Mouse (Mus musculus): ENCODE measurements around the gene Cacna2d2. TPM values are rescaled to one million over a fixed set of nuclear protein-coding genes. Genes with fewer than 3 reads are reported as not detected.

Cacna2d2 gene
- polyA plus RNA-seq, 1 experiment from 2014 or later, result 7.9 TPM

DNA sequence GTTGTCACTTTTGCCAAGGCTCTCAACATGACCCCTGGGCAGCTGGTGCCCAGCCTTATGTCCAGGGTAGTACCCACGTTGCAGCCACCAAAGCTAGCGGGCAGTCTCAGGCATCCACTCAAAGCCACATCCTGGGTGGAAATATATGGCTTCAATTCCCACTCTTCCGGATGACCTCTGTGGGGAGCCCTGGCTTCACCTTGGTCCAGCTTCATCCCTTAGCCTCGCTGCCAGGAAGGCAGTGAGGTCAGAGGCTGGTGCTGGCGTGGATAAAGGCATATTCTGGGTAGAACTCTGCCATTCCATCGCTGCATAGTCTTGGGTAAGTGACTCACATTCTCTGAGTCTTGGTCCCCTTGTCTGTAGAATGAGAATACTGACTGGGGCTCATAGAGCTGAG lies 85.4 kb downstream of the Cacna2d2 start:
- H3K4me3 ChIP-seq (replicated peaks; ENCODE audit: low read depth, low read length), result no peak overlapping the region

DNA sequence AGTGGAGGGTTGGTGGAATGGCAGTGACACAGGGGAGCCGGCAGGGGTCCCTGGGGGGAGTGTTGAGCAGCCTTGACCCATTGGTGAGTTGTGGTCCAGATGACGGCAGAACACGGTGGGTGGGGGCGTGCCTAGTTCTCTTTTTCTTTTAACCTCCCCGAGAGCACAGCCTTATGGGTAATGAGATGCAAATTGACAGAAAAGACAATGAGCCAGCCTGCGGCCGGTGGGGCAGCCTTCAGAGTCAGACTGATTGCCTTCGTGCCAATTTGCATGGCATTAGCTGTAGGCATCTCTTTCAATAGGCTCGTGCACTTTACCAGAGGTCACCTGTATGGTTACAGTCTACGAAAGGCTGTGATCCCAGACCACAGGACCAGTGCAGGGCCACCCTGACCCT lies 86.7 kb downstream of the Cacna2d2 start:
- ATAC-seq (ENCODE audit: low FRiP score, low TSS enrichment), result no peak; the same call in 1 of the 2 replicates
- Histone ChIP-seq H3K9me3 (ENCODE audit: control insufficient read depth, low read length) (no peaks in the 10 kb centered on the region), H3K27me3 (ENCODE audit: control insufficient read depth, insufficient read depth, low read length) (no peaks in the 10 kb centered on the region), H3K4me1 (ENCODE audit: control insufficient read depth, insufficient read depth, low read length) (peaks cover 27% of the 10 kb centered on the region), H3K9ac (replicated peaks; ENCODE audit: low read length) (no peak overlapping the region), H3K27ac (replicated peaks; ENCODE audit: low read depth, low read length) (peak overlapping the region; percentile 37), H3K36me3 (ENCODE audit: control insufficient read depth, insufficient read depth, low read length) (no peaks in the 10 kb centered on the region), H3K4me2 (ENCODE audit: low read length) (no peak overlapping the region), H3K4me3 (replicated peaks; ENCODE audit: low read depth, low read length) (no peak overlapping the region)
- DNase-seq, result peak; percentile 64
- whole genome bisulfite sequencing, result 24% methylated on average over 10 of the region's 10 CpGs

More for the DNA sequence above, 85.4 kb downstream of the Cacna2d2 start:
- ATAC-seq (ENCODE audit: low FRiP score, low TSS enrichment) (no peak), DNase-seq (no peak)
- no peaks in the 10 kb centered on the region for H3K27me3 ChIP-seq (ENCODE audit: control insufficient read depth, insufficient read depth, low read length)
- H3K9ac ChIP-seq (replicated peaks; ENCODE audit: low read length), result no peak overlapping the region
- 76% methylated on average over 6 of the region's 6 CpGs for WGBS
- H3K4me2 ChIP-seq (ENCODE audit: low read length), result no peak overlapping the region
- H3K27ac ChIP-seq (replicated peaks; ENCODE audit: low read depth, low read length), result peak overlapping the region; percentile 81
- H3K4me1 ChIP-seq (ENCODE audit: control insufficient read depth, insufficient read depth, low read length), result peaks cover 41% of the 10 kb centered on the region
- no peaks in the 10 kb centered on the region for H3K36me3 ChIP-seq (ENCODE audit: control insufficient read depth, insufficient read depth, low read length)
- no peaks in the 10 kb centered on the region for H3K9me3 ChIP-seq (ENCODE audit: control insufficient read depth, low read length)

DNA sequence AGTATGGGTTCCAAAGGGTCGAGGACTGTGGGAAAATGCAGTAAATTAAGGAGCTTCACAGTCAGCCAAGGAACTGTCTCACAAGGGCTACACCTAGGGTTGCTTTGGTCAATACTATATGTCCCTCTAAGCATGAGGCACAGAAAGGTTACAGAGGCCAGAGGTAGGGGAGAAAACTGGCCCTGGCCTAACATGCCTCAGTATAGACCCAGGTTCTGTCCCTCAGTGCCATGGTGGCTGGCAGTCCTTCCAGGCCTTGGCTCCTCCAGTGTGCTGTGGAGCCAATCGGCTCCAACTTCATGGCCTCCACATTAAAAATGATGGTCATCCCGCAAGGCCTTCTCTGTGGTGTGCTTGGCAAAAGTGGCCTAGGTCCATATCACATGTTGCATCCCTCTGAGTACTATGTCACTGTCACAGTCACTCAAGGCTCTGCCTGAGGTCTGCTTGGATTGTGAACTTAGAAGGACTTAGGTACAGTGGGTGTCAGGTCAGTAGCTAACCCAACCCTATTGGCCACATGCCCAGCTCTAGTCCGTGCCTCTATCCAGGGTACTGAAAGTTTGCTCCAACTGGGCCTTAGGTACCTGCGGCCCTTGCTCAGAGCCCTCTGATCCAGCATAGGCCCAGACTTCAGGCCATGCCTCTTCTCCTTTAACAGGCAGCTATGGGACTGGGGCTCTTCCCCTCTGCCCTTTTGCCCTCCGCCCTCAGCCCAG lies 87.3 kb downstream of the Cacna2d2 start:
- Histone ChIP-seq H3K36me3 (ENCODE audit: control insufficient read depth, insufficient read depth, low read length) (no peaks in the 10 kb centered on the region), H3K9me3 (ENCODE audit: control insufficient read depth, low read length) (no peaks in the 10 kb centered on the region), H3K4me2 (ENCODE audit: low read length) (no peak overlapping the region), H3K27ac (replicated peaks; ENCODE audit: low read depth, low read length) (peak overlapping the region; percentile 37), H3K4me3 (replicated peaks; ENCODE audit: low read depth, low read length) (no peak overlapping the region), H3K9ac (replicated peaks; ENCODE audit: low read length) (no peak overlapping the region), H3K27me3 (ENCODE audit: control insufficient read depth, insufficient read depth, low read length) (no peaks in the 10 kb centered on the region), H3K4me1 (ENCODE audit: control insufficient read depth, insufficient read depth, low read length) (peaks cover 23% of the 10 kb centered on the region)
- no peak for DNase-seq
- no peak for ATAC-seq (ENCODE audit: low FRiP score, low TSS enrichment)
- WGBS, result 70% methylated on average over 6 of the region's 6 CpGs

DNA sequence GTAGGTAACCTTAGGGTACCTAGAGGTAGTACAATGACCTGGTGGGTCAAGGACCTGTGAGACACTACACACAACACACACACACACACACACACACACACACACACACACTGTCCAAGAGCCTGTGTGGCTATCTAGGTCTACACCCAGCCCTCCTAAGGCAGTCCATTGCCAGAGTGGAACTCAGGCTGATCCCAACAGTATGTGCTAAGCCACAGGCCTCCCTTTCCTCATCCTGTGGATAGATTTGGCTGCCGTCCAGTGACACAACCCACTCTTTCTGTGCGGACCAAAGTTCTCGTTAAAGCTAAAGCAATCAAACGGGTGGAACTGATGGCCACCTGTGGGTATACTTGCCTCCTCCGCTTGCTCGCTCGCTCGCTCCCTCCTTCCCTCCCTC lies 90.7 kb downstream of the Cacna2d2 start:
- peaks cover 24% of the 10 kb centered on the region for H3K4me1 ChIP-seq (ENCODE audit: control insufficient read depth, insufficient read depth, low read length)
- no peaks in the 10 kb centered on the region for H3K9me3 ChIP-seq (ENCODE audit: control insufficient read depth, low read length)
- ATAC-seq (ENCODE audit: low FRiP score, low TSS enrichment) (no peak), DNase-seq (no peak)
- H3K27me3 ChIP-seq (ENCODE audit: control insufficient read depth, insufficient read depth, low read length), result no peaks in the 10 kb centered on the region
- H3K4me3 ChIP-seq (replicated peaks; ENCODE audit: low read depth, low read length), result no peak overlapping the region
- WGBS, result 66% methylated on average over 8 of the region's 8 CpGs
- H3K9ac ChIP-seq (replicated peaks; ENCODE audit: low read length), result no peak overlapping the region
- no peak overlapping the region for H3K27ac ChIP-seq (replicated peaks; ENCODE audit: low read depth, low read length)
- H3K36me3 ChIP-seq (ENCODE audit: control insufficient read depth, insufficient read depth, low read length), result no peaks in the 10 kb centered on the region
- no peak overlapping the region for H3K4me2 ChIP-seq (ENCODE audit: low read length)

DNA sequence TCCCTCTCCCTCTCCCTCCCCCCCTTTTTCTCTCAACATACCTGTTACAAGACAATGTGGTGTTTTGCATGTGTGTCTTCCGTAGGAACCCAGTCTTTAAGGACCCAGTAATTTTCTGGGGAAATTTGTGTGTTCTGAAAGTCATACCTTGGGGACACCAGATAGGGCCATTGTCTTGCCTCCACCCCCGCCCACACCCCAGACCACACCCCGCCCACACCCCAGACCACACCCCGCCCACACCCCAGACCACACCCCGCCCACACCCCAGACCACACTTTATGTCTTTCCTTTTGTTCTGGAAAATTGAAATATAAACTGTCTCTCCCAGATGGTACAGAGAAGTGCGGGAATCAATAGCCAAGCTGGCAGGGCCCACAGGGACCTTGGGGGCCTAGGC lies 91.2 kb downstream of the Cacna2d2 start:
- Histone ChIP-seq H3K27ac (replicated peaks; ENCODE audit: low read depth, low read length) (no peak overlapping the region), H3K36me3 (ENCODE audit: control insufficient read depth, insufficient read depth, low read length) (no peaks in the 10 kb centered on the region), H3K27me3 (ENCODE audit: control insufficient read depth, insufficient read depth, low read length) (no peaks in the 10 kb centered on the region), H3K9me3 (ENCODE audit: control insufficient read depth, low read length) (no peaks in the 10 kb centered on the region), H3K9ac (replicated peaks; ENCODE audit: low read length) (no peak overlapping the region), H3K4me2 (ENCODE audit: low read length) (no peak overlapping the region), H3K4me1 (ENCODE audit: control insufficient read depth, insufficient read depth, low read length) (peaks cover 20% of the 10 kb centered on the region), H3K4me3 (replicated peaks; ENCODE audit: low read depth, low read length) (no peak overlapping the region)
- 68% methylated on average over 6 of the region's 6 CpGs for WGBS
- ATAC-seq (ENCODE audit: low FRiP score, low TSS enrichment) (no peak), DNase-seq (no peak)

DNA sequence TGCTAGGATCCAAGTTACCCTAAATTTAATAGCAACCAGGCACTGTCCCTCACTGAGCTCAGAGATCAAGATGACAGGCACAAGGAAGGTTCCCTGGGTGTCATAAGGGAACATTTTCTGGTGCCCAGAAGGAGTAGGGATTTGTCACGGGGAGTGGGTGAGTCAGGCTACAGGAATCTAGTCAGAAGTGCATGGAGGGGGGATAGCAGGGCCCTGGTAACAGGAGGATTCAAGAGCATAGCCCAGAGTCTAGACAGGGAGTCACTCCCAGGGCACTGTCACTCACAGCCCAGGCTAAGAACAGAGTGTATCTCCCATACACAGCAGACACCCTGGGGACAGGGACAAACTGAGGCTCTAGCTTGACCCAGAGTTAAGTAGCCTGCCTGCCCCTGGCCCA lies 94.1 kb downstream of the Cacna2d2 start:
- 76% methylated on average over 1 of the region's 1 CpGs for WGBS
- H3K4me1 ChIP-seq (ENCODE audit: control insufficient read depth, insufficient read depth, low read length), result peaks cover 8% of the 10 kb centered on the region; the same call in 1 of the 2 replicates
- DNase-seq, result no peak
- no peak for ATAC-seq (ENCODE audit: low FRiP score, low TSS enrichment)
- H3K9me3 ChIP-seq (ENCODE audit: control insufficient read depth, low read length), result no peaks in the 10 kb centered on the region
- H3K27me3 ChIP-seq (ENCODE audit: control insufficient read depth, insufficient read depth, low read length), result no peaks in the 10 kb centered on the region
- 0 out of 2 replicates have a peak, but pooled peaks cover 7% of the 10 kb centered on the region for H3K36me3 ChIP-seq (ENCODE audit: control insufficient read depth, insufficient read depth, low read length)
- no peak overlapping the region for H3K4me3 ChIP-seq (replicated peaks; ENCODE audit: low read depth, low read length)
- no peak overlapping the region for H3K9ac ChIP-seq (replicated peaks; ENCODE audit: low read length)
- no peak overlapping the region for H3K27ac ChIP-seq (replicated peaks; ENCODE audit: low read depth, low read length)
- H3K4me2 ChIP-seq (ENCODE audit: low read length), result no peak overlapping the region

DNA sequence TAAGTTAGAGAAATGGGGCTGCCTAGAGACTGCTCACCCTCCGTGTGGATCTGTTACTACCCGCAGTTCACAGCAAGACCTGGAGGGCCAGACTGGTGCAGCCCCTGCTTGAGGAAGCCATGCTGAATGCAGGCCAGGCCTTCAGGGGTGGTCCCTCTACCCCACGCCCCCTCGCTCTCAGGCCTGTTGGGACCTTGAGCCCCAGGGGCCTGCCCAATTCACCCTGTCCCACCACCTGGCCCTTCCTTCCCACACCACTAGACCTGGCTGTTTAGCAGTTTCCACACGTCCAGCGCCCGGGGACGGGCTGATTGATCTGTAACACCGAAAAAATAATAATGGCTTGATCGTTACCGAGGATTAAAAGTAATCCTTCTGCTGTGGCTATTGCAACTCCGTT lies 94.8 kb downstream of the Cacna2d2 start:
- Histone ChIP-seq H3K9me3 (ENCODE audit: control insufficient read depth, low read length) (no peaks in the 10 kb centered on the region), H3K4me2 (ENCODE audit: low read length) (no peak overlapping the region), H3K27ac (replicated peaks; ENCODE audit: low read depth, low read length) (peak overlapping the region; percentile 52; the same call in 1 of the 2 replicates), H3K27me3 (ENCODE audit: control insufficient read depth, insufficient read depth, low read length) (no peaks in the 10 kb centered on the region), H3K4me1 (ENCODE audit: control insufficient read depth, insufficient read depth, low read length) (peaks cover 8% of the 10 kb centered on the region; the same call in 1 of the 2 replicates), H3K4me3 (replicated peaks; ENCODE audit: low read depth, low read length) (no peak overlapping the region), H3K36me3 (ENCODE audit: control insufficient read depth, insufficient read depth, low read length) (0 out of 2 replicates have a peak, but pooled peaks cover 7% of the 10 kb centered on the region), H3K9ac (replicated peaks; ENCODE audit: low read length) (0 out of 2 replicates have a peak overlapping the region, but pooled peaks have one; percentile 3)
- 46% methylated on average over 12 of the region's 12 CpGs for WGBS
- ATAC-seq (ENCODE audit: low FRiP score, low TSS enrichment), result no peak
- DNase-seq, result no peak

DNA sequence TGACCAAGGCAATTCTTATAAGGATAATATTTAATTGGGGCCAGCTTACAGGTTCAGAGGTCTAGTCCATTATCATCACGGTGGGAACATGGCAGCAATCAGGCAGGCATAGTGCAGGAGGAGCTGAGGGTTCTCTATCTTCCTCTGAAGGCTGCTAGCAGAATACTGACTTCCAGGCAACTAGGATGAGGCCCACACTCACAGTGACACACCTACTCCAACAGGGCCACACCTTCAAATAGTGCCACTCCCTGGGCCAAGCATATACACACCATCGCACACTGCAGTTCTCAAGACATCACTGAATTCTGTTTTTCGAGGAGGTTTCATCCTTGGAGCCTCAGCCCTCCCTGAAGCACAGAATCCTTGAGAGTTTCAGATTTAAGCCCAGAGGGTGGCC lies 96.9 kb downstream of the Cacna2d2 start:
- no peaks in the 10 kb centered on the region for H3K27me3 ChIP-seq (ENCODE audit: control insufficient read depth, insufficient read depth, low read length)
- no peak overlapping the region for H3K4me3 ChIP-seq (replicated peaks; ENCODE audit: low read depth, low read length)
- H3K27ac ChIP-seq (replicated peaks; ENCODE audit: low read depth, low read length), result no peak overlapping the region
- 0 out of 2 replicates have a peak, but pooled peaks cover 7% of the 10 kb centered on the region for H3K36me3 ChIP-seq (ENCODE audit: control insufficient read depth, insufficient read depth, low read length)
- no peaks in the 10 kb centered on the region for H3K9me3 ChIP-seq (ENCODE audit: control insufficient read depth, low read length)
- peaks cover 8% of the 10 kb centered on the region; the same call in 1 of the 2 replicates for H3K4me1 ChIP-seq (ENCODE audit: control insufficient read depth, insufficient read depth, low read length)
- no peak for ATAC-seq (ENCODE audit: low FRiP score, low TSS enrichment)
- DNase-seq, result no peak
- no peak overlapping the region for H3K4me2 ChIP-seq (ENCODE audit: low read length)
- 88% methylated on average over 3 of the region's 3 CpGs for WGBS
- no peak overlapping the region for H3K9ac ChIP-seq (replicated peaks; ENCODE audit: low read length)

DNA sequence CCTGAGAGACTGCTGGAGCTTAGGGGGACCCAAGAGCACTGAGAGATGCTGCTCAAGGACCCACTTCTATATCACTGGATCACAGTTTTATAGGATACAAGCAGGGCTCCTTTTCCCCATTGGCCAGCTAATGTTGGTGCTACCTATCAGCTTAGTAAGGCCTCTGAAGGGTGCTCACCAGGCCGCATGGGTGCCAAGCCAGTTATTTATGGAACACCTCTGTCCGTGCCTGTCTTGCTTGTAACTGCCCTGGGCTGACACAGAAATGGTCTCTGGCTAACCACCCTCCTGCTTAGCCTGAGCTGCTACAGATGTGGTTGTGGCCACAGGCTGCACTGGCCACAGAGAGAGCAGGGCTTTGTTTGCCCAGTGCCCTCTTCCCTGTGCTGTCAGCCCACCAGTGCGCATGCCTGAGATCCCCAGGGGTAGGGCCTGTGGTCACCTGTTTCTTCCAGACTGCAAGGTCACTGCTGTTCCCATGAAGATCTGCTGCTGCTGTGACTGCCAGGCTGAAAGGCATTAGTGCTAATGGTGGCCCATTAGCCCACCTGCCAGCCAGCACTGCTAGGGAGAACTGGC lies 101.4 kb downstream of the Cacna2d2 start:
- no peaks in the 10 kb centered on the region for H3K9me3 ChIP-seq (ENCODE audit: control insufficient read depth, low read length)
- no peaks in the 10 kb centered on the region for H3K27me3 ChIP-seq (ENCODE audit: control insufficient read depth, insufficient read depth, low read length)
- 0 out of 2 replicates have a peak, but pooled peaks cover 7% of the 10 kb centered on the region for H3K36me3 ChIP-seq (ENCODE audit: control insufficient read depth, insufficient read depth, low read length)
- peaks cover 24% of the 10 kb centered on the region for H3K4me1 ChIP-seq (ENCODE audit: control insufficient read depth, insufficient read depth, low read length)
- ATAC-seq (ENCODE audit: low FRiP score, low TSS enrichment) (no peak), DNase-seq (no peak)
- H3K27ac ChIP-seq (replicated peaks; ENCODE audit: low read depth, low read length), result no peak overlapping the region; the same call in 1 of the 2 replicates
- no peak overlapping the region for H3K4me3 ChIP-seq (replicated peaks; ENCODE audit: low read depth, low read length)
- H3K4me2 ChIP-seq (ENCODE audit: low read length), result no peak overlapping the region
- no peak overlapping the region for H3K9ac ChIP-seq (replicated peaks; ENCODE audit: low read length)
- WGBS, result 95% methylated on average over 3 of the region's 3 CpGs
